Mouse (Mus musculus) stomach, embryonic 16.5 days (tissue): ENCODE results near the gene Disp2. TPM values are rescaled to one million over a fixed set of nuclear protein-coding genes. Genes with fewer than 3 reads are reported as not detected.

ENCODE experiments used
- ATAC-seq: fragments of 200-750 bp; cut with Nextera tagmentation; 2 replicates; pipeline ENCODE4 v1.8.0; 2017; ENCODE audit warnings: moderate number of reproducible peaks, moderate TSS enrichment; ENCODE audit not compliant: insufficient read depth, low FRiP score
- H3K27ac ChIP-seq: fragments of 300-500 bp; sonication (generic); 2 replicates; pipeline ENCODE4 v1.5.1; 2014; ENCODE audit warnings: low read length
- H3K27me3 ChIP-seq: fragments of 300-500 bp; sonication (generic); 2 replicates; pipeline ENCODE4 v1.6.1; 2014; ENCODE audit warnings: low read length, control low read depth, mixed read lengths; ENCODE audit not compliant: control insufficient read depth, insufficient read depth
- H3K36me3 ChIP-seq: fragments of 300-500 bp; sonication (generic); 2 replicates; pipeline ENCODE4 v1.6.1; 2014; ENCODE audit warnings: low read length; ENCODE audit not compliant: control insufficient read depth, insufficient read depth
- H3K4me1 ChIP-seq: fragments of 300-500 bp; sonication (generic); 2 replicates; pipeline ENCODE4 v1.6.1; 2014; ENCODE audit warnings: low read length, control low read depth, mixed read lengths; ENCODE audit not compliant: control insufficient read depth, insufficient read depth
- H3K4me2 ChIP-seq: fragments of 300-500 bp; sonication (generic); 2 replicates; pipeline ENCODE4 v1.6.1; 2014; ENCODE audit warnings: low read depth, low read length, mixed read lengths
- H3K4me3 ChIP-seq: fragments of 300-500 bp; sonication (generic); replicated peaks from 2 replicates; pipeline ENCODE4 v1.5.1; 2014; ENCODE audit warnings: mild to moderate bottlenecking, low read length
- H3K9ac ChIP-seq: fragments of 300-500 bp; sonication (generic); 2 replicates; pipeline ENCODE4 v1.6.1; 2014; ENCODE audit warnings: low read length
- H3K9me3 ChIP-seq: fragments of 300-500 bp; sonication (generic); replicated peaks from 2 replicates; pipeline ENCODE4 v1.6.1; 2016; ENCODE audit warnings: low read length, control low read depth; ENCODE audit not compliant: control insufficient read depth
- WGBS: fragments of 180-500 bp; shearing (Covaris S2); extraction: QIAGEN DNeasy Blood & Tissue Kit; methylation state at CpG from one replicate; pipeline ENCODE4 v1.1.7; 2014; 5-methylcytosine and 5-hydroxymethylcytosine counted together
- polyA plus RNA-seq: library from polyadenylated mRNA; unstranded; fragments of >200 nt; fragmentation: Nextera tagmentation; extraction: Ambion mirVana; gene quantifications from 2 replicates; pipeline ENCODE4 v1.2.1, GENCODE M21; 2015

The Disp2 gene
- polyA plus RNA-seq, 1 experiment from 2014 or later = 2.5 TPM

GRCm38 (mm10) chr2:118744621-118745020, 34.9 kb upstream of the Disp2 start:
- peak overlapping the region; percentile 92; the same call in 1 of the 2 replicates for H3K9ac ChIP-seq
- WGBS = 10% methylated on average over 7 of the region's 7 CpGs
- H3K9me3 ChIP-seq = no peaks in the 10 kb centered on the region
- peaks cover 14% of the 10 kb centered on the region; the same call in 1 of the 2 replicates for H3K4me1 ChIP-seq
- peaks cover 6% of the 10 kb centered on the region; the same call in 1 of the 2 replicates for H3K27me3 ChIP-seq
- H3K27ac ChIP-seq = no peak overlapping the region
- no peaks in the 10 kb centered on the region for H3K36me3 ChIP-seq
- H3K4me3 ChIP-seq = no peak overlapping the region
- no peak for ATAC-seq
- H3K4me2 ChIP-seq = peak overlapping the region; percentile 95

GRCm38 (mm10) chr2:118745232-118745884, 34.2 kb upstream of the Disp2 start, which contains the start of gene Inafm2:
Gene Inafm2 (plus strand): TSS chr2:118745758.
- Histone ChIP-seq H3K9ac (peak within 1 kb of the TSS; percentile 92), H3K4me3 (peak within 1 kb of the TSS; percentile 88), H3K9me3 (no peaks in the 10 kb centered on the region), H3K4me2 (peak within 1 kb of the TSS; percentile 95), H3K27me3 (peaks cover 6% of the 10 kb centered on the region; the same call in 1 of the 2 replicates), H3K27ac (peak within 1 kb of the TSS; percentile 27), H3K4me1 (peaks cover 19% of the 10 kb centered on the region; the same call in 1 of the 2 replicates), H3K36me3 (no peaks in the 10 kb centered on the region)
- peak; percentile 93 for ATAC-seq
- under 1% methylated on average over 52 of the region's 57 CpGs for WGBS

GRCm38 (mm10) chr2:118745915-118746901, 33.3 kb upstream of the Disp2 start:
- peaks cover 6% of the 10 kb centered on the region; the same call in 1 of the 2 replicates for H3K27me3 ChIP-seq
- peak; percentile 21; the same call in 1 of the 2 replicates for ATAC-seq
- H3K9me3 ChIP-seq = no peaks in the 10 kb centered on the region
- peak overlapping the region; percentile 92 for H3K9ac ChIP-seq
- peak overlapping the region; percentile 27 for H3K27ac ChIP-seq
- H3K36me3 ChIP-seq = no peaks in the 10 kb centered on the region
- peak overlapping the region; percentile 95 for H3K4me2 ChIP-seq
- under 1% methylated on average over 107 of the region's 113 CpGs for WGBS
- H3K4me3 ChIP-seq = peak overlapping the region; percentile 88
- peaks cover 22% of the 10 kb centered on the region; the same call in 1 of the 2 replicates for H3K4me1 ChIP-seq

GRCm38 (mm10) chr2:118747301-118747960, 32.1 kb upstream of the Disp2 start:
- no peaks in the 10 kb centered on the region for H3K9me3 ChIP-seq
- H3K27ac ChIP-seq = peak overlapping the region; percentile 11; the same call in 1 of the 2 replicates
- no peaks in the 10 kb centered on the region for H3K36me3 ChIP-seq
- H3K4me1 ChIP-seq = peaks cover 33% of the 10 kb centered on the region
- H3K9ac ChIP-seq = no peak overlapping the region; the same call in 1 of the 2 replicates
- WGBS = 32% methylated on average over 10 of the region's 10 CpGs
- peak overlapping the region; percentile 95 for H3K4me2 ChIP-seq
- H3K4me3 ChIP-seq = peak overlapping the region; percentile 88
- ATAC-seq = no peak
- 0 out of 2 replicates have a peak, but pooled peaks cover 6% of the 10 kb centered on the region for H3K27me3 ChIP-seq

GRCm38 (mm10) chr2:118749341-118749884, 30.1 kb upstream of the Disp2 start:
- Histone ChIP-seq H3K27ac (peak overlapping the region; percentile 62; the same call in 1 of the 2 replicates), H3K36me3 (no peaks in the 10 kb centered on the region), H3K4me3 (no peak overlapping the region), H3K4me2 (peak overlapping the region; percentile 1; the same call in 1 of the 2 replicates), H3K9me3 (no peaks in the 10 kb centered on the region), H3K9ac (no peak overlapping the region), H3K4me1 (peaks cover 36% of the 10 kb centered on the region), H3K27me3 (0 out of 2 replicates have a peak, but pooled peaks cover 3% of the 10 kb centered on the region)
- 53% methylated on average over 10 of the region's 10 CpGs for WGBS
- ATAC-seq = peak; percentile 18; the same call in 1 of the 2 replicates

- H3K4me1 ChIP-seq = peaks cover 33% of the 10 kb centered on the region
- WGBS = 76% methylated on average over 8 of the region's 8 CpGs
- H3K4me3 ChIP-seq = no peak overlapping the region
- ATAC-seq = no peak
- H3K27me3 ChIP-seq = no peaks in the 10 kb centered on the region
- H3K36me3 ChIP-seq = no peaks in the 10 kb centered on the region
- no peaks in the 10 kb centered on the region for H3K9me3 ChIP-seq
- no peak overlapping the region; the same call in 1 of the 2 replicates for H3K9ac ChIP-seq
- H3K4me2 ChIP-seq = no peak overlapping the region
- peak overlapping the region; percentile 62; the same call in 1 of the 2 replicates for H3K27ac ChIP-seq
These were observed 29.0 kb upstream of the Disp2 start for GRCm38 (mm10) chr2:118750476-118750875.

GRCm38 (mm10) chr2:118751896-118752791, 27.4 kb upstream of the Disp2 start:
- Histone ChIP-seq H3K4me3 (no peak overlapping the region), H3K4me1 (peaks cover 31% of the 10 kb centered on the region), H3K9ac (peak overlapping the region; percentile 49), H3K36me3 (no peaks in the 10 kb centered on the region), H3K27me3 (no peaks in the 10 kb centered on the region), H3K4me2 (no peak overlapping the region), H3K27ac (peak overlapping the region; percentile 88), H3K9me3 (no peaks in the 10 kb centered on the region)
- 51% methylated on average over 16 of the region's 16 CpGs for WGBS
- ATAC-seq = peak; percentile 45; the same call in 1 of the 2 replicates
